Mouse (Mus musculus): ENCODE measurements at regions not wholly inside any gene's neighbourhood (a gene's known extent, or its start where the extent isn't known, plus 50 kb on each side); places are given as distances from the start of the nearest gene placed in this dataset.

- TF ChIP-seq CTCF (IDR thresholded peaks at IDR 0.05; ENCODE audit: control insufficient read depth, insufficient read depth, low read length), result no peak
- no peak for TF ChIP-seq POLR2A (IDR thresholded peaks at IDR 0.05; ENCODE audit: borderline replicate concordance, control insufficient read depth, low read depth, low read length)
Measured at GRCm38 (mm10) chr2:45225364-45226044, 108.3 kb upstream of the Zeb2 start.
